Mouse (Mus musculus): ENCODE results near the gene Dach2.
"Not testable (repeated sequence)": the region's sequence is repeated elsewhere in the genome, so short reads cannot be mapped to it uniquely, and the experiment has no call there.

Dach2 gene

GRCm38 (mm10) chrX:113297404-113297803 is at the start of gene Dach2:
Gene Dach2 (plus strand): TSS chrX:113297510.
- peak in 1 of 2 experiments; percentile 22 for DNase-seq (ENCODE audit: inconsistent age in 2 of 2, low spot score in 1 of 2)

- DNase-seq (ENCODE audit: inconsistent age in 2 of 2, low spot score in 1 of 2): not testable (repeated sequence)
Observed at GRCm38 (mm10) chrX:113252427-113252826, 44.9 kb upstream of the Dach2 start.

- DNase-seq (ENCODE audit: inconsistent age in 2 of 2, low spot score in 1 of 2): peak; percentile 35 to 65
Observed at GRCm38 (mm10) chrX:113298031-113298430, 721 bp downstream of the Dach2 start.

- peak in 1 of 2 experiments; percentile 16 for DNase-seq (ENCODE audit: inconsistent age in 2 of 2, low spot score in 1 of 2)
Observed at GRCm38 (mm10) chrX:113298468-113298867, 1.2 kb downstream of the Dach2 start.

GRCm38 (mm10) chrX:113304323-113304722 is 7.0 kb downstream of the Dach2 start:
- no peak for DNase-seq (ENCODE audit: inconsistent age in 2 of 2, low spot score in 1 of 2)

- no peak for DNase-seq (ENCODE audit: inconsistent age in 2 of 2, low spot score in 1 of 2)
Observed at GRCm38 (mm10) chrX:113338143-113338542, 40.8 kb downstream of the Dach2 start.

GRCm38 (mm10) chrX:113394417-113394816 is 97.1 kb downstream of the Dach2 start:
- DNase-seq (ENCODE audit: inconsistent age in 2 of 2, low spot score in 1 of 2): no peak

GRCm38 (mm10) chrX:113408756-113409155 is 111.4 kb downstream of the Dach2 start:
- no peak for DNase-seq (ENCODE audit: inconsistent age in 2 of 2, low spot score in 1 of 2)

GRCm38 (mm10) chrX:113421517-113422187 is 124.3 kb downstream of the Dach2 start:
- no peak for DNase-seq (ENCODE audit: inconsistent age in 2 of 2, low spot score in 1 of 2)

- no peak for DNase-seq (ENCODE audit: inconsistent age in 2 of 2, low spot score in 1 of 2)
Observed at GRCm38 (mm10) chrX:113482131-113482530, 184.8 kb downstream of the Dach2 start.

GRCm38 (mm10) chrX:113545106-113545505 is 247.8 kb downstream of the Dach2 start:
- peak in 1 of 2 experiments; percentile 57 for DNase-seq (ENCODE audit: inconsistent age in 2 of 2, low spot score in 1 of 2)

- no peak for DNase-seq (ENCODE audit: inconsistent age in 2 of 2, low spot score in 1 of 2)
Observed at GRCm38 (mm10) chrX:113563897-113564296, 266.6 kb downstream of the Dach2 start.

- DNase-seq (ENCODE audit: inconsistent age in 2 of 2, low spot score in 1 of 2): no peak
Observed at GRCm38 (mm10) chrX:113666069-113666468, 368.8 kb downstream of the Dach2 start.

- DNase-seq (ENCODE audit: inconsistent age in 2 of 2, low spot score in 1 of 2): no peak
Observed at GRCm38 (mm10) chrX:113687163-113687562, 389.9 kb downstream of the Dach2 start.

- no peak for DNase-seq (ENCODE audit: inconsistent age in 2 of 2, low spot score in 1 of 2)
Observed at GRCm38 (mm10) chrX:113712363-113712762, 415.1 kb downstream of the Dach2 start.

- DNase-seq (ENCODE audit: inconsistent age in 2 of 2, low spot score in 1 of 2): no peak
Observed at GRCm38 (mm10) chrX:113724124-113724523, 426.8 kb downstream of the Dach2 start.

GRCm38 (mm10) chrX:113747122-113747521 is 449.8 kb downstream of the Dach2 start:
- DNase-seq (ENCODE audit: inconsistent age in 2 of 2, low spot score in 1 of 2): no peak

- no peak for DNase-seq (ENCODE audit: inconsistent age in 2 of 2, low spot score in 1 of 2)
Observed at GRCm38 (mm10) chrX:113792264-113792663, 495.0 kb downstream of the Dach2 start.

- DNase-seq (ENCODE audit: inconsistent age in 2 of 2, low spot score in 1 of 2): no peak
Observed at GRCm38 (mm10) chrX:113810369-113810768, 513.1 kb downstream of the Dach2 start.

GRCm38 (mm10) chrX:113826810-113827209 is 529.5 kb downstream of the Dach2 start:
- no peak for DNase-seq (ENCODE audit: inconsistent age in 2 of 2, low spot score in 1 of 2)

GRCm38 (mm10) chrX:113833062-113833461 is 535.8 kb downstream of the Dach2 start:
- DNase-seq (ENCODE audit: inconsistent age in 2 of 2, low spot score in 1 of 2): peak in 1 of 2 experiments; percentile 5

- no peak for DNase-seq (ENCODE audit: inconsistent age in 2 of 2, low spot score in 1 of 2)
Observed at GRCm38 (mm10) chrX:113867835-113868495, 570.7 kb downstream of the Dach2 start.
